Mouse (Mus musculus) 3134 (cell line): ENCODE measurements around the gene Acr.
A peak's percentile ranks its signal among the peaks of the same experiment; 100 is the strongest.

Experiments used
- DNase-seq: peaks from one replicate; pipeline ENCODE4 v3.0.0-alpha.2; 2011; ENCODE audit warnings: low spot score; ENCODE audit not compliant: insufficient read length; ENCODE audit errors: extremely low read depth

Acr gene

DNA sequence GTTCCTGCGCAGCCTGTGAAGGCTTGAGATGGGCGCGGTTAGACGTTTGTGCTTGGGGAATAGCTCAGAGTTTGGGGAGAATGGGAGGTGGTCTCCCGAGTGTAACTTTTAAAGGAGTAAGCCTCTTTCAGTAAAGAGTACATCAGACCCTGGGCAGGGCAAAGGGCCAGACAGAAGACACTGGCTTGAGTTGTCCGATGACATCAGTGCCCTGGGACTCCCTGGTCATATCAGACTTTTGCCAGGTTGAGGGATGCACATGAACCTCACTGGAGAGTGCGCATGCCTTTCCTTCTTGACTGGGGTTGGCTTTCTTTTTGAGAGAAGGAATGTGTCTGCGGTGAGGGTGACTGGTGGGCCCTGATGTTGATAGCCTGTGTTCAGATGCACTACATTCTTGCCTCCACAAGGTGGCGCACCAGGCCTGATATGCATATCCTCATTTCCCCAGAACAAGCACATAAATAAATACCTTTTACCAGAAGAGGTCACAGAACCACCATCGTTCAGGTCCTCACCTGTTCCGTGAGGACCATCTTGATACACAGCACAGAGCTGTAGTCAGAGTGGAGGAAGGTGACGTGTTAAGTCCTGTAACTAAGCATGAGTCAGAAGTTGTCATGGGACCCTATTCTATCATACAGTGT is 54.3 kb downstream of the Acr start:
- peak; percentile 29 for DNase-seq

- no peak for DNase-seq
Measured at GRCm38 (mm10) chr15:89622959-89623625, 55.0 kb downstream of the Acr start.

DNA sequence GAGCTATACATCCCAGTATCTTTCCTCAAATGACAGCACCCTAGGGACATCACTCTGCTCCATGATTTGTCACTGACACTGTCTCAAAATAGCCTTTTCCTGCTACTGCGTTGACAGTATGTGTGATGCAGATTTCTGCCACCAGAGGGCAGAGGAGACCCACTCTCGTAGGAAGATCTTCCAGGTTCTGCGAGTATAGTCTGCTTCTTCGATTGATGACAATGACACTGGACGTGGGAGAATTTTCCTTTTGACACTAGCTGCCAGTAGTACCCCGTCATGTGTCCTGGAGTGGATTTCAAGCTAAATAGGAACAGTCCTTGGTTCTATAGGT is 55.5 kb downstream of the Acr start:
- DNase-seq: no peak
